Mouse (Mus musculus): Measurements from ENCODE around the gene Cdc42bpb. TPM values are rescaled to one million over a fixed set of nuclear protein-coding genes. Genes with fewer than 3 reads are reported as not detected.
A peak's percentile ranks its signal among the peaks of the same experiment; 100 is the strongest.

The Cdc42bpb gene
- polyA plus RNA-seq (2015; fragmentation: Nextera tagmentation; extraction: Ambion mirVana) = 8.0 and 8.6 TPM in 2 replicates

DNA sequence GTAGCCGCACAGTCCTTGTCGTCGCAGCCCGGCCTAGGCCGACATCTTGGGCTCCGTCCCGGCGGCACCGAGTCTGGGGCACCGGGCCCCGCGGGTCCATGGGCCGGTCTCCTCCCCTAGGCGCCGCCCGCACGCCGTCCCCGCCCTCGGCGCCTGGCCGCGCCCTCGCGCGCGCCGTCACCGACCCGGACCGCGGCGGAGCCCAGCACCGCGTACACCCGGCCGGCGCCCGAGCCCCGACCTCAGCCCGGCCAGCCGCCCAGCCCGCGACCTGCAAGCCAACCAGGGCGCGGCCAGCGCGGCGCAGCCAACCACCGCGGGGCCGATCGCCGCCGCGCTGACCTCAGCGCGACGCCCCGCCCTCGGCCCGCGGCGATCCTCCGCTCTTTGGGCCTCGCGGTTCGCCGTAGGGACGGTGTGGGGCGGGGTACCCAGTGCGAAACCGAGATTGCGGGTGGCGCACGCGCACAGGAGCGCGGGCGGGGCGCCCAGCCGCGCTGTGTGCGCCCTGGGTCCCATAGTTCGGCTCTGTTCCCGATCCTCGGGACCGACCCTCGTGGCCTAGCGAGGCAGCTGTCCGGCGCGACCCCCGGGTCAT is at the start of gene Cdc42bpb:
Cdc42bpb (minus strand) TSS at position 343 of the 598 bp plus-strand sequence.
- DNase-seq (peak; percentile 87), ATAC-seq (peak; percentile 94)
- under 1% methylated on average over 56 of the region's 94 CpGs for WGBS (ENCODE audit: insufficient replicate concordance)
- peak within 1 kb of the TSS; percentile 73 for H3K4me2 ChIP-seq (ENCODE audit: low read depth, low read length)
- no peaks in the 10 kb centered on the region for H3K9me3 ChIP-seq (ENCODE audit: low read length)
- H3K4me3 ChIP-seq (ENCODE audit: low read depth, low read length) = peak within 1 kb of the TSS; percentile 79
- H3K9ac ChIP-seq (replicated peaks) = peak within 1 kb of the TSS; percentile 87
- peak within 1 kb of the TSS; percentile 97 for H3K27ac ChIP-seq (ENCODE audit: low read depth)
- H3K4me1 ChIP-seq (ENCODE audit: insufficient read depth) = peaks cover 26% of the 10 kb centered on the region
- no peak for TF ChIP-seq EP300 (IDR thresholded peaks at IDR 0.05; ENCODE audit: low read depth)
- no peak for TF ChIP-seq CTCF (IDR thresholded peaks at IDR 0.05; ENCODE audit: low read depth)
- H3K36me3 ChIP-seq (replicated peaks; ENCODE audit: insufficient read depth, low read length) = no peaks in the 10 kb centered on the region
- H3K27me3 ChIP-seq (ENCODE audit: insufficient read depth, low read length) = peaks cover 15% of the 10 kb centered on the region

GRCm38 (mm10) chr12:111425789-111426460 is 48.4 kb upstream of the Cdc42bpb start:
- Histone ChIP-seq H3K9me3 (ENCODE audit: low read length) (no peaks in the 10 kb centered on the region), H3K9ac (replicated peaks) (no peak overlapping the region), H3K27me3 (ENCODE audit: insufficient read depth, low read length) (peaks cover 58% of the 10 kb centered on the region), H3K36me3 (replicated peaks; ENCODE audit: insufficient read depth, low read length) (peaks cover 2% of the 10 kb centered on the region; the same call in 1 of the 2 replicates), H3K4me3 (ENCODE audit: low read depth, low read length) (no peak overlapping the region), H3K4me1 (ENCODE audit: insufficient read depth) (peaks cover 36% of the 10 kb centered on the region), H3K27ac (ENCODE audit: low read depth) (no peak overlapping the region), H3K4me2 (ENCODE audit: low read depth, low read length) (no peak overlapping the region)
- TF ChIP-seq CTCF (IDR thresholded peaks at IDR 0.05; ENCODE audit: low read depth) (peak; percentile 97), EP300 (IDR thresholded peaks at IDR 0.05; ENCODE audit: low read depth) (no peak)
- peak; percentile 63 for ATAC-seq
- peak; percentile 94 for DNase-seq
- WGBS (ENCODE audit: insufficient replicate concordance) = 21% methylated on average over 29 of the region's 29 CpGs

- Histone ChIP-seq H3K4me2 (ENCODE audit: low read depth, low read length) (no peak overlapping the region), H3K4me1 (ENCODE audit: insufficient read depth) (peaks cover 33% of the 10 kb centered on the region), H3K4me3 (ENCODE audit: low read depth, low read length) (no peak overlapping the region), H3K9ac (replicated peaks) (no peak overlapping the region), H3K36me3 (replicated peaks; ENCODE audit: insufficient read depth, low read length) (peaks cover 2% of the 10 kb centered on the region; the same call in 1 of the 2 replicates), H3K27me3 (ENCODE audit: insufficient read depth, low read length) (peaks cover 56% of the 10 kb centered on the region), H3K27ac (ENCODE audit: low read depth) (no peak overlapping the region), H3K9me3 (ENCODE audit: low read length) (no peaks in the 10 kb centered on the region)
- peak; percentile 88 for DNase-seq
- TF ChIP-seq EP300 (IDR thresholded peaks at IDR 0.05; ENCODE audit: low read depth) = no peak
- peak; percentile 91 for TF ChIP-seq CTCF (IDR thresholded peaks at IDR 0.05; ENCODE audit: low read depth)
- ATAC-seq = peak; percentile 31
- WGBS (ENCODE audit: insufficient replicate concordance) = 13% methylated on average over 15 of the region's 15 CpGs
Measured at GRCm38 (mm10) chr12:111425258-111425657, 47.7 kb upstream of the Cdc42bpb start.

DNA sequence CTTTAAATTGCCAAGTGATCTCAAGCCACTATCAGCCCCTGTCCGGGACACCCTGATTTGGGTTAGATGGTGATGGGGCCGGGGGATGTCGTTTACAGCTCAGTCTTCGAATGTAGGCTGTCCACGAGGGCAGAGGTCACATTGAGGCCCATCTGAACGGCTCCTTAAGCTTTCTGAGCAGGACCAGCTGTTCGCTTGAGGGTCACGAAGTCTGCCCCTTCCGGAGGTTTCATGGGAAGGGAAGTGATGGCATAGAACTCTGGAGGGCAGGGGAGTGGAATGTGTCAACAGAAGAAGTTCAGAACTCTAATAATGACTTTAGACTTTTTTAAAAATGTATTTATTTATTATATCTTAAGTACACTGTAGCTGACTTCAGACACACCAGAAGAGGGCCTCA is 47.0 kb upstream of the Cdc42bpb start:
- peaks cover 2% of the 10 kb centered on the region; the same call in 1 of the 2 replicates for H3K36me3 ChIP-seq (replicated peaks; ENCODE audit: insufficient read depth, low read length)
- H3K4me1 ChIP-seq (ENCODE audit: insufficient read depth) = peaks cover 28% of the 10 kb centered on the region
- TF ChIP-seq CTCF (IDR thresholded peaks at IDR 0.05; ENCODE audit: low read depth) = no peak
- TF ChIP-seq EP300 (IDR thresholded peaks at IDR 0.05; ENCODE audit: low read depth) = no peak
- no peak for DNase-seq
- no peak for ATAC-seq
- H3K4me2 ChIP-seq (ENCODE audit: low read depth, low read length) = no peak overlapping the region
- no peaks in the 10 kb centered on the region for H3K9me3 ChIP-seq (ENCODE audit: low read length)
- no peak overlapping the region for H3K27ac ChIP-seq (ENCODE audit: low read depth)
- WGBS (ENCODE audit: insufficient replicate concordance) = 47% methylated on average over 9 of the region's 9 CpGs
- H3K9ac ChIP-seq (replicated peaks) = no peak overlapping the region
- H3K4me3 ChIP-seq (ENCODE audit: low read depth, low read length) = no peak overlapping the region
- peaks cover 49% of the 10 kb centered on the region for H3K27me3 ChIP-seq (ENCODE audit: insufficient read depth, low read length)

GRCm38 (mm10) chr12:111423570-111424129 is 46.1 kb upstream of the Cdc42bpb start:
- no peak overlapping the region for H3K27ac ChIP-seq (ENCODE audit: low read depth)
- H3K4me1 ChIP-seq (ENCODE audit: insufficient read depth) = peaks cover 22% of the 10 kb centered on the region
- H3K9ac ChIP-seq (replicated peaks) = no peak overlapping the region
- no peak overlapping the region for H3K4me3 ChIP-seq (ENCODE audit: low read depth, low read length)
- DNase-seq (no peak), ATAC-seq (no peak)
- peaks cover 45% of the 10 kb centered on the region for H3K27me3 ChIP-seq (ENCODE audit: insufficient read depth, low read length)
- peaks cover 2% of the 10 kb centered on the region; the same call in 1 of the 2 replicates for H3K36me3 ChIP-seq (replicated peaks; ENCODE audit: insufficient read depth, low read length)
- no peaks in the 10 kb centered on the region for H3K9me3 ChIP-seq (ENCODE audit: low read length)
- TF ChIP-seq CTCF (IDR thresholded peaks at IDR 0.05; ENCODE audit: low read depth) (no peak), EP300 (IDR thresholded peaks at IDR 0.05; ENCODE audit: low read depth) (no peak)
- H3K4me2 ChIP-seq (ENCODE audit: low read depth, low read length) = no peak overlapping the region
- WGBS (ENCODE audit: insufficient replicate concordance) = 35% methylated on average over 43 of the region's 43 CpGs

GRCm38 (mm10) chr12:111422852-111423251 is 45.3 kb upstream of the Cdc42bpb start:
- no peak overlapping the region for H3K9ac ChIP-seq (replicated peaks)
- ATAC-seq = no peak
- TF ChIP-seq EP300 (IDR thresholded peaks at IDR 0.05; ENCODE audit: low read depth) (no peak), CTCF (IDR thresholded peaks at IDR 0.05; ENCODE audit: low read depth) (no peak)
- H3K4me1 ChIP-seq (ENCODE audit: insufficient read depth) = peaks cover 16% of the 10 kb centered on the region
- DNase-seq = no peak
- 56% methylated on average over 5 of the region's 5 CpGs for WGBS (ENCODE audit: insufficient replicate concordance)
- H3K27me3 ChIP-seq (ENCODE audit: insufficient read depth, low read length) = peaks cover 42% of the 10 kb centered on the region
- H3K36me3 ChIP-seq (replicated peaks; ENCODE audit: insufficient read depth, low read length) = peaks cover 2% of the 10 kb centered on the region; the same call in 1 of the 2 replicates
- no peak overlapping the region for H3K27ac ChIP-seq (ENCODE audit: low read depth)
- H3K4me3 ChIP-seq (ENCODE audit: low read depth, low read length) = no peak overlapping the region
- H3K9me3 ChIP-seq (ENCODE audit: low read length) = no peaks in the 10 kb centered on the region
- H3K4me2 ChIP-seq (ENCODE audit: low read depth, low read length) = no peak overlapping the region

Measured in liver, postnatal 0 days (tissue).